Mouse (Mus musculus) liver, adult 2 months (tissue): Measurements from ENCODE around the gene 5730596B20Rik. TPM values are rescaled to one million over a fixed set of nuclear protein-coding genes. Genes with fewer than 3 reads are reported as not detected.

Experiments
- DNase-seq: peaks from one replicate; pipeline ENCODE4 v3.0.0-alpha.2; 2011; ENCODE audit warnings: low read depth, low spot score; ENCODE audit errors: extremely low read depth
- H3K27ac ChIP-seq: fragments of 200-500 bp; replicated peaks from 2 replicates; pipeline ENCODE4 v1.5.1; 2012; ENCODE audit warnings: low read depth, mild to moderate bottlenecking, control low read depth, inconsistent platforms, low read length; ENCODE audit not compliant: insufficient read depth
- H3K27me3 ChIP-seq: fragments of 200-500 bp; 2 replicates; pipeline ENCODE4 v1.6.1; 2012; ENCODE audit warnings: mild to moderate bottlenecking, moderate library complexity, low read length, inconsistent platforms; ENCODE audit not compliant: control insufficient read depth, insufficient read depth
- H3K36me3 ChIP-seq: fragments of 200-500 bp; 2 replicates; pipeline ENCODE4 v1.6.1; 2012; ENCODE audit warnings: low read length, inconsistent platforms; ENCODE audit not compliant: control insufficient read depth, insufficient read depth
- H3K4me1 ChIP-seq: fragments of 200-500 bp; 2 replicates; pipeline ENCODE4 v1.6.1; 2011; ENCODE audit warnings: low read length; ENCODE audit not compliant: control insufficient read depth, insufficient read depth
- H3K4me3 ChIP-seq: fragments of 200-500 bp; 2 replicates; pipeline ENCODE4 v1.5.1; 2011; ENCODE audit warnings: low read depth, mild to moderate bottlenecking, control low read depth, low read length, moderate library complexity; ENCODE audit not compliant: insufficient read depth
- H3K79me2 ChIP-seq: fragments of 200-500 bp; 2 replicates; pipeline ENCODE4 v1.6.1; 2012; ENCODE audit warnings: inconsistent platforms, mild to moderate bottlenecking, low read length, moderate library complexity; ENCODE audit not compliant: control insufficient read depth, insufficient read depth
- H3K9ac ChIP-seq: fragments of 200-500 bp; 2 replicates; pipeline ENCODE4 v1.6.1; 2012; ENCODE audit warnings: low read depth, mild to moderate bottlenecking, control low read depth, inconsistent platforms, low read length
- CTCF ChIP-seq: fragments of 200-500 bp; IDR thresholded peaks from 2 replicates; pipeline ENCODE4 v1.5.1; 2011; ENCODE audit warnings: low read depth, low read length, control low read depth
- POLR2A ChIP-seq: fragments of 200-500 bp; IDR thresholded peaks from 2 replicates; pipeline ENCODE4 v1.6.1; 2011; ENCODE audit warnings: low read length, control low read depth; ENCODE audit not compliant: insufficient read depth; ENCODE audit errors: extremely low read depth
- WGBS: fragments of 180-500 bp; shearing (Covaris S2); methylation state at CpG from one replicate; pipeline ENCODE4 v1.1.7; 2018; 5-methylcytosine and 5-hydroxymethylcytosine counted together
- polyA plus RNA-seq: library from polyadenylated mRNA; depleted of rRNA; stranded (reverse); fragments of >200 nt; gene quantifications from 2 replicates; pipeline ENCODE4 v1.2.3, GENCODE M21; 2012
- total RNA-seq: library from RNA; depleted of rRNA; stranded (reverse); fragments of >200 nt; gene quantifications from 2 replicates; pipeline ENCODE4 v1.2.3, GENCODE M21; 2014

The 5730596B20Rik gene
- total and polyA plus RNA-seq, 2 experiments = 0.02 to 0.09 TPM

GRCm38 (mm10) chr6:52220003-52220864 lies 42.9 kb downstream of the 5730596B20Rik start:
- Histone ChIP-seq H3K27ac (no peak overlapping the region), H3K4me1 (peaks cover 3% of the 10 kb centered on the region; the same call in 1 of the 2 replicates), H3K9ac (no peak overlapping the region), H3K27me3 (peaks cover 42% of the 10 kb centered on the region), H3K4me3 (no peak overlapping the region), H3K36me3 (no peaks in the 10 kb centered on the region), H3K79me2 (no peaks in the 10 kb centered on the region)
- 45% methylated on average over 32 of the region's 32 CpGs for WGBS
- TF ChIP-seq POLR2A (no peak), CTCF (no peak)
- DNase-seq = no peak

- H3K36me3 ChIP-seq = no peaks in the 10 kb centered on the region
- TF ChIP-seq POLR2A = no peak
- TF ChIP-seq CTCF = no peak
- no peak overlapping the region for H3K9ac ChIP-seq
- peak overlapping the region; percentile 62; the same call in 1 of the 2 replicates for H3K4me3 ChIP-seq
- H3K27me3 ChIP-seq = peaks cover 43% of the 10 kb centered on the region
- peaks cover 3% of the 10 kb centered on the region; the same call in 1 of the 2 replicates for H3K4me1 ChIP-seq
- H3K79me2 ChIP-seq = no peaks in the 10 kb centered on the region
- no peak for DNase-seq
- H3K27ac ChIP-seq = no peak overlapping the region
- WGBS = 19% methylated on average over 12 of the region's 12 CpGs
These were observed 43.6 kb downstream of the 5730596B20Rik start for GRCm38 (mm10) chr6:52220865-52221310.

- Histone ChIP-seq H3K4me3 (peak within 1 kb of the TSS; percentile 62), H3K36me3 (no peaks in the 10 kb centered on the region), H3K27ac (no peak within 1 kb of the TSS), H3K9ac (peak within 1 kb of the TSS; percentile 46), H3K4me1 (peaks cover 3% of the 10 kb centered on the region; the same call in 1 of the 2 replicates), H3K27me3 (peaks cover 38% of the 10 kb centered on the region), H3K79me2 (no peaks in the 10 kb centered on the region)
- peak; percentile 37 for DNase-seq
- WGBS = 3% methylated on average over 46 of the region's 46 CpGs
- no peak for TF ChIP-seq POLR2A
- TF ChIP-seq CTCF = peak; percentile 97
These were observed 44.2 kb downstream of the 5730596B20Rik start, which contains the start of gene Hoxa7 for GRCm38 (mm10) chr6:52221337-52221992. Hoxa7 (minus strand) TSS chr6:52221854.

GRCm38 (mm10) chr6:52221993-52222685 lies 44.8 kb downstream of the 5730596B20Rik start:
- H3K79me2 ChIP-seq = no peaks in the 10 kb centered on the region
- peaks cover 3% of the 10 kb centered on the region; the same call in 1 of the 2 replicates for H3K4me1 ChIP-seq
- no peak for DNase-seq
- H3K36me3 ChIP-seq = no peaks in the 10 kb centered on the region
- no peak overlapping the region for H3K4me3 ChIP-seq
- peaks cover 39% of the 10 kb centered on the region for H3K27me3 ChIP-seq
- TF ChIP-seq POLR2A (no peak), CTCF (no peak)
- H3K27ac ChIP-seq = no peak overlapping the region
- WGBS = 24% methylated on average over 21 of the region's 21 CpGs
- no peak overlapping the region for H3K9ac ChIP-seq

GRCm38 (mm10) chr6:52222729-52223128 lies 45.4 kb downstream of the 5730596B20Rik start:
- no peak for DNase-seq
- H3K9ac ChIP-seq = no peak overlapping the region
- H3K4me3 ChIP-seq = no peak overlapping the region
- H3K36me3 ChIP-seq = no peaks in the 10 kb centered on the region
- no peaks in the 10 kb centered on the region for H3K79me2 ChIP-seq
- whole genome bisulfite sequencing = 34% methylated on average over 13 of the region's 13 CpGs
- no peak for TF ChIP-seq POLR2A
- no peak for TF ChIP-seq CTCF
- H3K27me3 ChIP-seq = peaks cover 34% of the 10 kb centered on the region
- no peak overlapping the region for H3K27ac ChIP-seq
- peaks cover 3% of the 10 kb centered on the region; the same call in 1 of the 2 replicates for H3K4me1 ChIP-seq
